Mouse (Mus musculus) erythroblast, embryonic 14.5 days (primary cell): Measurements from ENCODE around the gene Robo4. TPM values are rescaled to one million over a fixed set of nuclear protein-coding genes. Genes with fewer than 3 reads are reported as not detected.

Source experiments
- H3K27me3 ChIP-seq: 2 replicates; pipeline ENCODE4 v1.6.1; 2012; ENCODE audit warnings: inconsistent platforms; ENCODE audit not compliant: control insufficient read depth
- H3K36me3 ChIP-seq: 2 replicates; pipeline ENCODE4 v1.6.1; 2012; ENCODE audit warnings: mild to moderate bottlenecking, inconsistent platforms; ENCODE audit not compliant: control insufficient read depth
- H3K4me1 ChIP-seq: 2 replicates; pipeline ENCODE4 v1.6.1; 2012; ENCODE audit warnings: inconsistent platforms; ENCODE audit not compliant: control insufficient read depth
- H3K4me3 ChIP-seq: replicated peaks from 2 replicates; pipeline ENCODE3; 2012; ENCODE audit warnings: moderate library complexity, mild to moderate bottlenecking, inconsistent platforms
- H3K9me3 ChIP-seq: 2 replicates; pipeline ENCODE4 v1.6.1; 2012; ENCODE audit warnings: low read length, inconsistent platforms, mixed read lengths; ENCODE audit not compliant: control insufficient read depth
- GATA1 ChIP-seq: IDR thresholded peaks from 2 replicates; pipeline ENCODE4 v1.6.1; 2012; ENCODE audit warnings: low read length, inconsistent platforms, mixed read lengths
- TAL1 ChIP-seq: IDR thresholded peaks from 3 replicates; pipeline ENCODE4 v1.6.1; 2012; ENCODE audit warnings: low read length, inconsistent platforms, mixed read lengths
- polyA plus RNA-seq: library from polyadenylated mRNA; stranded (reverse); fragments of >175 nt; gene quantifications from 2 replicates; pipeline ENCODE4 v1.2.3, GENCODE M21; 2012

Robo4 gene
- polyA plus RNA-seq, 1 experiment, result 0.02 TPM

DNA sequence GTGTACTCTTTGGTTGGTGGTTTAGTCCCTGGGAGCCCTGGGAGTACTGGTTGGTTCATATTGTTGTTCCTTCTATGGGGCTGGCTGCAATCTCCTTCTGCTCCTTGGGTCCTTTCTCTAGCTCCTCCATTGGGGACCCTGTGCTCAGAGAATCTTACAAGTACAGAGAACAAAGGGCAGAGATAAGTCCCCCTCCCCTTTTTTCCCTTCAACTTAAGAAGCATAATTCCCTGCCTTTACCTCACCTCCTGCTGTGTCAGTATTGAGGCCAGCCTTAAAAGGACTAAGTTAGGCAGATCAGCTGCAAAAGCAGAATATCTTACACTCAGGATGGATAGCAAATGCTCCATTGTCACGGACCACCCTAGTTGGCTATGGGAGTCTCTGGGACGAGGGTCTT is 9.6 kb upstream of the Robo4 start:
- Histone ChIP-seq H3K36me3 (no peaks in the 10 kb centered on the region), H3K9me3 (no peaks in the 10 kb centered on the region), H3K4me1 (no peaks in the 10 kb centered on the region), H3K27me3 (no peaks in the 10 kb centered on the region; the same call in 1 of the 2 replicates), H3K4me3 (no peak overlapping the region)
- TF ChIP-seq TAL1 (no peak), GATA1 (no peak)

DNA sequence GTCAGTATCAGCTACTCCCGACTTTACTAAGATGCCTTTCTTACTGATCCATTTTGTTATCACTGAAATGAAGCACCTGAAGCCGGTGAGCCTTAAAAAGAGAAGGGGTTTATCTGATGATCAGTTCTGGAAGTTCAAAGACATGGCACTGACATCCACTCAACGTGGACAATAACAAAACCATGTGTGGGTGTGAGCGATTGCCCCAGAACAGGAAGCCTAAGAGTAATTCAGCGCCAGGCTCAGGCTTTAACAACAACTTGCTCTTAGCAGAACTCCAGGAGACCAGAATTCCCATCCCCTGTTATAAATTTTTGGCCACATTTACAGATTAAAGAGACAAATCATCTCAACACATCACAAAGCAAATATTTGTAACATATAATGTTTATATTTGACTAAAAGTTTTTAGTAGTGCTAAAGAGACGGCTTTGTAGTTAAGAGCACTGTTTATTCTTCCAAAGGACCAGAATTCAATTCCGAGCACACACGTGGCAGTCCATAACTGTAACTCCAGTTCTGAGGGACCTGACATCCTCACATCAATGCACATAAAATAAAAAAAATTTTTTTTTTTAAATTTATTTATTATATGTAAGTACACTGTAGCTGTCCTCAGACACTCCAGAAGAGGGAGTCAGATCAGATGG is 8.1 kb upstream of the Robo4 start:
- Histone ChIP-seq H3K27me3 (no peaks in the 10 kb centered on the region), H3K9me3 (no peaks in the 10 kb centered on the region), H3K4me3 (no peak overlapping the region), H3K4me1 (no peaks in the 10 kb centered on the region), H3K36me3 (no peaks in the 10 kb centered on the region)
- no peak for TF ChIP-seq TAL1
- TF ChIP-seq GATA1, result no peak

DNA sequence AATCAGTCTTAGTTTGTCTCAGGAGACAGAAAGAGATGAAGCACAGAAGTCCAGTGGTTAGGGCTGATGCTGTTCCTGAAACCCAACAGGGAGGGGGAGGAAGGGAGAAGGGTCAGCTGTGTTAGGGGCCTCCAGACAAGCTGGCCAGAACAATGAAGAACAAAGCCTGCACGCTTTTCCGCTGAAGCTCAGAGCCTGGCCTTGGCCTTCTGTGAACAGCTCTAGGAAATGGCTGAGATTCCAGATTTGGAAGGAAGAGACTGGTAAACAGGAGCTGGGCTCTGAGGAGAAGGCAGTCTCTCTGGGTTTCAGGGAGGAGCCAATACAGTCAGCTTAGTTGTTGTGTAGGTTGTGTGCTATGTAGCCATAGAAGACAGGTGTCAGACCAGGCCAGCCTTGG is 1.1 kb upstream of the Robo4 start:
- no peak overlapping the region for H3K4me3 ChIP-seq
- TF ChIP-seq GATA1 (no peak), TAL1 (no peak)
- H3K27me3 ChIP-seq, result no peaks in the 10 kb centered on the region
- no peaks in the 10 kb centered on the region for H3K9me3 ChIP-seq
- no peaks in the 10 kb centered on the region for H3K4me1 ChIP-seq
- H3K36me3 ChIP-seq, result no peaks in the 10 kb centered on the region

DNA sequence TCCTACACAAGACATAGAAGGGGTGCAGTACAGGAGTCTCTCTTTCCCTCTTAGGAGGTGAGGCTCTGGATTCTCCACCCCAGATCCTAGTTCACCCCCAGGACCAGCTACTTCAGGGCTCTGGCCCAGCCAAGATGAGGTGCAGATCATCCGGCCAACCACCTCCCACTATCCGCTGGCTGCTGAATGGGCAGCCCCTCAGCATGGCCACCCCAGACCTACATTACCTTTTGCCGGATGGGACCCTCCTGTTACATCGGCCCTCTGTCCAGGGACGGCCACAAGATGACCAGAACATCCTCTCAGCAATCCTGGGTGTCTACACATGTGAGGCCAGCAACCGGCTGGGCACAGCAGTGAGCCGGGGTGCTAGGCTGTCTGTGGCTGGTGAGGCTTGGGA is 804 bp downstream of the Robo4 start:
- H3K9me3 ChIP-seq, result no peaks in the 10 kb centered on the region
- H3K4me1 ChIP-seq, result no peaks in the 10 kb centered on the region
- H3K27me3 ChIP-seq, result no peaks in the 10 kb centered on the region; the same call in 1 of the 2 replicates
- TF ChIP-seq TAL1 (no peak), GATA1 (no peak)
- H3K4me3 ChIP-seq, result no peak overlapping the region
- H3K36me3 ChIP-seq, result no peaks in the 10 kb centered on the region

DNA sequence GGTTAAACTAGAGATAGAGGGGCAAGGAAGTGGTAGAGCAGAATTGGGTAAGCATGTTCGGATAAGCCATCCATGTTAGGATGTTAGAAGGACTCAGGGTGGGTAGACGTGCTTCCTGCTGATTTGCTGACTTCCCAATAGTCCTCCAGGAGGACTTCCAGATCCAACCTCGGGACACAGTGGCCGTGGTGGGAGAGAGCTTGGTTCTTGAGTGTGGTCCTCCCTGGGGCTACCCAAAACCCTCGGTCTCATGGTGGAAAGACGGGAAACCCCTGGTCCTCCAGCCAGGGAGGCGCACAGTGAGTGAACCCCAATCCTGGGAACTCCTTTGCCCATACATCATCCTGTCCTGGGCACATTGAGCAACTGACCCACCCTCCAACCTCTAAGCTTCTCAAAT is 1.3 kb downstream of the Robo4 start:
- Histone ChIP-seq H3K9me3 (no peaks in the 10 kb centered on the region), H3K4me1 (no peaks in the 10 kb centered on the region), H3K27me3 (peaks cover 3% of the 10 kb centered on the region), H3K4me3 (no peak overlapping the region), H3K36me3 (no peaks in the 10 kb centered on the region)
- TF ChIP-seq TAL1 (no peak), GATA1 (no peak)

DNA sequence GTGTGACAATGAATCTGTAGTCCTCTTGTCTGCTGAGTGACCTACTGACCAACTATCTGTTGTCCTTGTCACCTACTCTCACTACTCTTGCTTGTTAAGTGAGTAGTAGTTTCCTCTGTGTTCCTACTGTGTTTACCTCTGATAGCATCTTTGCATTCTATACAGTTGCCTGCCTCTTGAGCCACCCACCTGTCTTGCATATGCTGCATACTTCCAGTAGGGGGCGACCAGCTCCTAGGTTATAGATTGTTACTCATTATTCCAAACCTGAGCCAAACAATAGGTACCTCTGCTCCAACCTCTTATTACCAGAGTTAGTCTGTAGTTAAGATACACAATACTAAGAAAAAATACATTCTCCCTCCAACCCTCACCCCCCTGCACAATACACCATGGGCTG is 4.7 kb downstream of the Robo4 start:
- TF ChIP-seq GATA1, result no peak
- TF ChIP-seq TAL1, result no peak
- H3K36me3 ChIP-seq, result no peaks in the 10 kb centered on the region
- peaks cover 3% of the 10 kb centered on the region for H3K27me3 ChIP-seq

DNA sequence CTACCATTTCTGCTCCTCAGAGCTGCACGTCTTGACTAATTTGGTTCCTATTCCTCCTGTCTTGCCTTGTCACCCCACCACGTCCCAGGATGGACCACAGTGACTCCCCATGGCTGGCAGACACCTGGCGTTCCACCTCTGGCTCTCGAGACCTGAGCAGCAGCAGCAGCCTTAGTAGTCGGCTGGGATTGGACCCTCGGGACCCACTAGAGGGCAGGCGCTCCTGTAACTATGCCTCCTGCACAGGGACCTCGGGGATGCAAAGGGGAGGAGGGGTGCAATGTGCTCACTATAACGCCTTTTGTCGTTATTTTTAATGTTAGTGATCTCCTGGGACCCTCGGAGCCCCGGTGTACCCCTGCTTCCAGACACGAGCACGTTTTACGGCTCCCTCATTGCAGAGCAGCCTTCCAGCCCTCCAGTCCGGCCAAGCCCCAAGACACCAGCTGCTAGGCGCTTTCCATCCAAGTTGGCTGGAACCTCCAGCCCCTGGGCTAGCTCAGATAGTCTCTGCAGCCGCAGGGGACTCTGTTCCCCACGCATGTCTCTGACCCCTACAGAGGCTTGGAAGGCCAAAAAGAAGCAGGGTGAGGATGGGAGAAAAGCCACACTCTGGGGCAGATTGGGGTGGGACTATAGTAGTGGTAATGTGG is 6.3 kb downstream of the Robo4 start:
- Histone ChIP-seq H3K4me3 (no peak overlapping the region), H3K27me3 (peaks cover 3% of the 10 kb centered on the region), H3K9me3 (no peaks in the 10 kb centered on the region), H3K4me1 (no peaks in the 10 kb centered on the region), H3K36me3 (no peaks in the 10 kb centered on the region)
- TF ChIP-seq GATA1, result no peak
- no peak for TF ChIP-seq TAL1

More for the DNA sequence above, 4.7 kb downstream of the Robo4 start:
- Histone ChIP-seq H3K4me3 (no peak overlapping the region), H3K4me1 (no peaks in the 10 kb centered on the region), H3K9me3 (no peaks in the 10 kb centered on the region)

DNA sequence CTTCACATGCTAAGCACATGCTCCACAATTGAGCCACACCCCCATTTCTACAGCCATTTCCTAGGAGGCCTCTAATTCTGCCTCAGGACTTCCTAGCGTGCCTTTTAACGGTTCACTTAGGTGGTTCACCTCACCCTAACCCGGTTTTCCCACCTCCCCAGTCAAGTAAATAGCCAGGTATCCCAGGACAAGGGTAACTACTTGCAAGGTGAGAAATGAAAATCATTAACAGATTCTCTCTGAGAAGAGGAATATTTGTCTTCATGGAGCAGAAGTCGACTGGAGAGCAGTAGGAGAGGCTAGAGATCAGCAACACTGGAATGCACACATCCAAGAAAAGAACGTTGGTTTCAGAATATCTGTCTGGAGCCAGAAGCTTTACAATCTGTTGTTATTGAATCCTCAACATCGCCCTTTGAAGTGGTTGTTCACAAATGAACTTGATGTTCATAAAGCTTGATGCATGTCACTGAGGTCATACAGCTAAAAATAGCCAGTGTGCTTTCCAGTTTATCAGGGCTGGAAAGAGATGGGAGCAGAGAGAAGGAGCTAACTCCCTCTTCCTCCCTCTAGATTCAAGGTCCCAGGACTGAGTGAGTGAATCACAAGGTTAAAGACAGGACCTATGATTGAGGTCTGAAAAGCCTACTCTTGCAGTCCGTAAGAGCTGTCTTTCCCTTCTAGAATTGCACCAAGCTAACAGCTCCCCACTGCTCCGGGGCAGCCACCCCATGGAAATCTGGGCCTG is 8.2 kb downstream of the Robo4 start:
- Histone ChIP-seq H3K4me1 (no peaks in the 10 kb centered on the region), H3K36me3 (no peaks in the 10 kb centered on the region), H3K27me3 (peaks cover 3% of the 10 kb centered on the region), H3K4me3 (no peak overlapping the region), H3K9me3 (no peaks in the 10 kb centered on the region)
- TF ChIP-seq GATA1 (no peak), TAL1 (no peak)

DNA sequence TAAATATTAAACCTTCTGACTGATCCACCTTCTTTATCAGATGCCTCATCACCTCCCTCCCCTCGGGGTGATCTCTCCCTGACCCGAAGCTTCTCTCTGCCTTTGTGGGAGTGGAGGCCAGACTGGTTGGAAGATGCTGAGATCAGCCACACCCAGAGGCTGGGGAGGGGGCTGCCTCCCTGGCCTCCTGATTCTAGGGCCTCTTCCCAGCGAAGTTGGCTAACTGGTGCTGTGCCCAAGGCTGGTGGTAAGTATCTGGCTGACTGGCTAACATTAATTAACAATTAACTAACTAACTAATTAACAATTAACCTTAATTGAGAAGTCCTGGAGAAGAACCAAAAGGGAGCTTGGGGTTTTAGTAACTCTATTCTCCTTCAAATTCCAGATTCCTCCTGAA is 11.3 kb downstream of the Robo4 start:
- TF ChIP-seq GATA1, result no peak
- no peak for TF ChIP-seq TAL1
- H3K9me3 ChIP-seq, result no peaks in the 10 kb centered on the region
- no peaks in the 10 kb centered on the region for H3K4me1 ChIP-seq
- no peak overlapping the region for H3K4me3 ChIP-seq
- H3K36me3 ChIP-seq, result no peaks in the 10 kb centered on the region
- no peaks in the 10 kb centered on the region; the same call in 1 of the 2 replicates for H3K27me3 ChIP-seq
